Mouse (Mus musculus): ENCODE measurements around the gene Wdr59. TPM values are rescaled to one million over a fixed set of nuclear protein-coding genes. Genes with fewer than 3 reads are reported as not detected.

Gene Wdr59
- polyA plus RNA-seq, 1 experiment from 2014 or later, result 6.1 TPM

DNA sequence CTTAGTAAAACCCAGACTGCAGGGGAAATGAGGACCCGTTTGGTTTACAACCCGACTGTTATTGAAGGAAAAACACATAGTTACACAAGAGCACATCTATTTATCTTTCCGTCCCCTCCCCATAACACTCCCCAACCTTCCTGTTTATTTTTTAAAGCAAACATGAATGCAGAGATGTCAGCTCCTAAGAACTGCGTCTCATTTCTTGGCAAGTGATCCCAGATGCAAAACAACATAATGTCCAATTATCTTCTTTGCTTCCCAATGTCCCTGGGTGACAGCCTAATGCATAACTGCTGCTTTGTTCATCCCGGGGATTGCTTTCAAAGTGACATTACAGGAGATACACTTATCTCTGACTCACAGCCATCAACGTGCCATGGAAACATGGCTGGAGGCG lies 30.7 kb downstream of the Wdr59 start:
- H3K9ac ChIP-seq (ENCODE audit: low read length), result no peak overlapping the region
- H3K4me2 ChIP-seq (ENCODE audit: low read depth, low read length), result no peak overlapping the region
- ATAC-seq (ENCODE audit: low read depth), result peak; percentile 81
- H3K36me3 ChIP-seq (ENCODE audit: control insufficient read depth, insufficient read depth, low read length), result peaks cover 3% of the 10 kb centered on the region; the same call in 1 of the 2 replicates
- H3K9me3 ChIP-seq (ENCODE audit: control insufficient read depth, low read length), result no peaks in the 10 kb centered on the region
- no peak overlapping the region for H3K4me3 ChIP-seq (ENCODE audit: low read length)
- 38% methylated on average over 7 of the region's 7 CpGs for WGBS
- no peaks in the 10 kb centered on the region for H3K27me3 ChIP-seq (ENCODE audit: control insufficient read depth, insufficient read depth, low read depth, low read length)
- peak overlapping the region; percentile 17 for H3K27ac ChIP-seq (ENCODE audit: low read length)
- H3K4me1 ChIP-seq (replicated peaks; ENCODE audit: control insufficient read depth, insufficient read depth, low read length), result peaks cover 3% of the 10 kb centered on the region; the same call in 1 of the 2 replicates

DNA sequence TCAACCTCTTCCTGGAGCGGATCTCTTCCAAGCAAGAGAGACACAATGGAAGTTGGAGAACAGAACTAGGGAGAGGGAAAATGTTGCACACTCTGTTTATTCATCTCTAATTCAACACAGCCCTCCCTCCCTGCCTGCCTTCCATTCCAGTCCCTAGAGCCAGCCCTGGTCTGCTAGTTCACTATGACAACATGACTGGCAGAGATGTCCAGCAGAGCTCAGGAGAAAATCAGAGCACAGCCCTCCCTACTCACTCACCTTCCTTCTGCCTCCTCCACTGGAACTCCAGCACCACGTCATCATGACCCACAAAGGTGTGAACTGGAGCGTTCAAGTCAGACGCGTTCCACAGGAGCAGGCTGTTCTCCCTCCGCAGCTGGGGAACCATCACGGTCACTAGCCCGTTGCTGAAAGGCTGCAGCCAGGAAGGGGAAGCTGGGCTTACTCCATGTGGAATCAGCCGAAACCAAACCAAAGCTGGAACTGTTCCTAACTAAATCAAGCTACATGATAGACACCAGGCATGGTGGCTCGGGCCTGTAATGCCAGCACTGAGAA lies 31.8 kb downstream of the Wdr59 start:
- Histone ChIP-seq H3K4me3 (ENCODE audit: low read length) (no peak overlapping the region), H3K9me3 (ENCODE audit: control insufficient read depth, low read length) (no peaks in the 10 kb centered on the region), H3K27me3 (ENCODE audit: control insufficient read depth, insufficient read depth, low read depth, low read length) (no peaks in the 10 kb centered on the region), H3K4me2 (ENCODE audit: low read depth, low read length) (no peak overlapping the region), H3K27ac (ENCODE audit: low read length) (no peak overlapping the region), H3K4me1 (replicated peaks; ENCODE audit: control insufficient read depth, insufficient read depth, low read length) (peaks cover 3% of the 10 kb centered on the region; the same call in 1 of the 2 replicates), H3K36me3 (ENCODE audit: control insufficient read depth, insufficient read depth, low read length) (peaks cover 3% of the 10 kb centered on the region; the same call in 1 of the 2 replicates), H3K9ac (ENCODE audit: low read length) (no peak overlapping the region)
- 88% methylated on average over 10 of the region's 10 CpGs for WGBS
- 0 out of 2 replicates have a peak, but pooled peaks have one; percentile 17 for ATAC-seq (ENCODE audit: low read depth)

DNA sequence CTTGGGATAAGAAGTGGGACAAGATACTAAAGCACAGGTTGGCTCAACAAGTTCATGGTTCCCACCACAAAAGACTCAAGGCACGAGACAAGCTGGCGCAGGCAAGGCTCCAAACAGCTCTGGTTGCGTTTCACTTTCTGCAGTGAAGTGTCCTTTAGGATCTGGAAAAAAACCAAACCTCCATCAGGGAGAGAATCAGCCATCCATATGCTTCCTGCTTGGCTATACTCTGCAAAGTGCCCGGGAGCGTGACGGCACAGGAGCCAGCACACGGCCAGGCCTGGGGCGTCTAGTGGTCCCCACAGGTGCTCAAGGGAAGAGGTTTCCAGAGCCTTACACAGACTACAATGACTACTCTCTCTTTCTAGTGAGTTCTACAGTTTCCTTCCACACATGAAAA lies 41.2 kb downstream of the Wdr59 start:
- H3K36me3 ChIP-seq (ENCODE audit: control insufficient read depth, insufficient read depth, low read length), result peaks cover 15% of the 10 kb centered on the region
- no peak overlapping the region for H3K4me2 ChIP-seq (ENCODE audit: low read depth, low read length)
- no peaks in the 10 kb centered on the region for H3K9me3 ChIP-seq (ENCODE audit: control insufficient read depth, low read length)
- H3K4me1 ChIP-seq (replicated peaks; ENCODE audit: control insufficient read depth, insufficient read depth, low read length), result no peaks in the 10 kb centered on the region
- no peak overlapping the region for H3K27ac ChIP-seq (ENCODE audit: low read length)
- no peak for ATAC-seq (ENCODE audit: low read depth)
- no peak overlapping the region for H3K9ac ChIP-seq (ENCODE audit: low read length)
- no peaks in the 10 kb centered on the region for H3K27me3 ChIP-seq (ENCODE audit: control insufficient read depth, insufficient read depth, low read depth, low read length)
- no peak overlapping the region for H3K4me3 ChIP-seq (ENCODE audit: low read length)
- 92% methylated on average over 8 of the region's 8 CpGs for WGBS

DNA sequence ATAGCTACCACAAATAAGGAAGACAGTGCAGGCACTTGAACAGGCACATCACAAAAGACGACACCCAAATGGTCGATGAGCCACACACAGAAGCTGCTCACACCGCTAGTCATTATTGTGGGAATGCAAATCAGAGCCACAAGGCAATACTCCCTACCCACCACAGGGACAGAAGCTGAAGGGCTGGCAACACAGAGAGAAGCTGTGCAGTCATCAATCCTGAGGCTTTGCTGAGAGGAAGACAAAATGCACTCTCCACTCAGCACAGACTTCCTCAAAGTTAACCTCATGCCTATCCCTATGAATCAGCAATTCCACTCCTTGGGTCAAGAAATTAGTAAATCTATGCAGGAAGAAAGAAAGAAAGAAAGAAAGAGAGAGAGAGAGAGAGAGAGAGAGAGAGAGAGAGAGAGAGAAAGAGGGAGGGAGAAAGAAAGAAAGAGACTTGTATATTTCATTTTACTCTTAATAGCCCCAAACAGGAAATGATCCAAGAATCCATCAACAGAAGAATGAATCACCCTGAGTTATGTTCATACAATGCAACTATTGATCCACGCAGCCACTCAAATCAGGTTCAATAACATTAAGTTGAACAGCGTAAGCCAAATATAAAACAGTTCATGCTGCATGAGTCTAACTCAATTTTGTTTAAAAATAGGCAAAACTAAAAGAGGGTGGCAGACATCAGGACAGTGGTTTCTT lies 44.0 kb downstream of the Wdr59 start:
- no peak for ATAC-seq (ENCODE audit: low read depth)
- peaks cover 11% of the 10 kb centered on the region; the same call in 1 of the 2 replicates for H3K36me3 ChIP-seq (ENCODE audit: control insufficient read depth, insufficient read depth, low read length)
- 88% methylated on average over 5 of the region's 5 CpGs for WGBS

DNA sequence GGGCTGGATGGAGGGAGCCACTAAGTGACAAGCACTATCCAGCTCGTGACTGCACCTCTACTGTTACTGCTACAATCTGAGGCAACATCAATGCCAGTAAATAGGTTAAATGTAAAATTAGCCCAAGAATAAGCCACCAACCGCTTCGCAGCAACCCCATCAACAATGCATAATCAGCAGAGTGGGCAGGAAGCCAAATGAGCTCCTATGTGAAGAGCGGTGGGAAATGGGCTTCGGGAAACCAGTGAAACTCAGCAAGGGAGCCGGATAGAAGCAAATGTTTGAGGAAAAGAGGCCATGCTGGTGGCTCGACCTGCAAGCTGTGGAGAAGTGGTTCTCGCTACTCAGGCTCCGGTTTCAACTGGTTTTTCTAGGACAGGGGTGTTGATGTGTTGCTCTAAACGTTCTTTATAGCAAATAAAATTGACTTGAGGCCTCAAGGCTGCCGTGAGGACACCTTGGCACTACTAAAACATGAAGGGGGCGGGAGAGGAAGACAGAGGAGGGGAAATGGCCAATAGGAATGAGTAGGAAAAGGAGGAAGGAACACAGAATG lies 50.3 kb downstream of the Wdr59 start:
- Histone ChIP-seq H3K36me3 (ENCODE audit: control insufficient read depth, insufficient read depth, low read length) (no peaks in the 10 kb centered on the region), H3K27me3 (ENCODE audit: control insufficient read depth, insufficient read depth, low read depth, low read length) (no peaks in the 10 kb centered on the region), H3K9me3 (ENCODE audit: control insufficient read depth, low read length) (no peaks in the 10 kb centered on the region), H3K9ac (ENCODE audit: low read length) (no peak overlapping the region), H3K4me1 (replicated peaks; ENCODE audit: control insufficient read depth, insufficient read depth, low read length) (no peaks in the 10 kb centered on the region), H3K4me2 (ENCODE audit: low read depth, low read length) (no peak overlapping the region), H3K27ac (ENCODE audit: low read length) (no peak overlapping the region), H3K4me3 (ENCODE audit: low read length) (no peak overlapping the region)
- no peak for ATAC-seq (ENCODE audit: low read depth)
- WGBS, result 60% methylated on average over 12 of the region's 12 CpGs

More for the DNA sequence above, 44.0 kb downstream of the Wdr59 start:
- Histone ChIP-seq H3K4me3 (ENCODE audit: low read length) (no peak overlapping the region), H3K4me1 (replicated peaks; ENCODE audit: control insufficient read depth, insufficient read depth, low read length) (no peaks in the 10 kb centered on the region), H3K9me3 (ENCODE audit: control insufficient read depth, low read length) (no peaks in the 10 kb centered on the region), H3K9ac (ENCODE audit: low read length) (no peak overlapping the region), H3K4me2 (ENCODE audit: low read depth, low read length) (no peak overlapping the region), H3K27ac (ENCODE audit: low read length) (no peak overlapping the region), H3K27me3 (ENCODE audit: control insufficient read depth, insufficient read depth, low read depth, low read length) (no peaks in the 10 kb centered on the region)

DNA sequence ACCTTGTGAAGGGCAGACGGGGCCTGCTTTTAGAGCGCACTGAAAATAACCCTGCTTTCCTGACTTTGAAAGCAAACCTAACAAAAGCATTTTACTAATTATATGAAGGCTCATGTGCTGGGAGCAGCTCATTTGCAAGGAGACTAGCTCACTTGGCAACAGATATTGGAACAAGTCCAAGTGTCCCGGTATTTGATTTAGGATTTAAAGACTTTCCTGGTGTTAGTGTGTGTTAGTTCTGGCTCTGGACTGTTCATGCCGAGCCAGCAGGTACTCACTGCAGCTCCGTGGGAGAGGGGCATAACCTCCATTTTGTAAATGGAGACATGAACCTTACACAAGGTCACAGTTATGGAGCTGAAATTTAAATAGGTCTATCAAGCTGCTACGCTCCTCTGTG lies 52.9 kb downstream of the Wdr59 start:
- Histone ChIP-seq H3K4me3 (ENCODE audit: low read length) (no peak overlapping the region), H3K27ac (ENCODE audit: low read length) (no peak overlapping the region), H3K27me3 (ENCODE audit: control insufficient read depth, insufficient read depth, low read depth, low read length) (no peaks in the 10 kb centered on the region), H3K9ac (ENCODE audit: low read length) (no peak overlapping the region), H3K4me1 (replicated peaks; ENCODE audit: control insufficient read depth, insufficient read depth, low read length) (no peaks in the 10 kb centered on the region), H3K4me2 (ENCODE audit: low read depth, low read length) (no peak overlapping the region), H3K36me3 (ENCODE audit: control insufficient read depth, insufficient read depth, low read length) (no peaks in the 10 kb centered on the region), H3K9me3 (ENCODE audit: control insufficient read depth, low read length) (no peaks in the 10 kb centered on the region)
- ATAC-seq (ENCODE audit: low read depth), result no peak
- WGBS, result 50% methylated on average over 6 of the region's 6 CpGs

DNA sequence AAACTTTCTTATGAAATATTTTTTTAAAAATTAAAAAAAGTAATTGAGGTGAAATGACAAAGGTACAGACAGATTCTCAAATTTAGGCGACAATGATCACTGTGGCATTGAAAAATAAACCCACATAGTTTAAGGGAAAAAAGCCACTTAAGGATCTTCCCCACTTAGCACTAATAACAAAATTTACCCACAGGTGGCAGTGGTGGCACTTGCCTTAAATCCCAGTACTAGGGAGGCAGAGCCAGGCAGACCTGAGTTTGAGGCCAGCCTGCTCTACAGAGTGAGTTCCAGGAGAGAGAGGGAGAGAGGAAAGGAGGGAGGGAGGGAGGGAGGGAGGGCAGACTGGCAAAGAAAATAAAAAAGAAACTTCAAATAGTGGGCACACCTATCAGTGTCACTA lies 56.6 kb downstream of the Wdr59 start:
- H3K27me3 ChIP-seq (ENCODE audit: control insufficient read depth, insufficient read depth, low read depth, low read length), result no peaks in the 10 kb centered on the region
- no peak for ATAC-seq (ENCODE audit: low read depth)
- no peak overlapping the region for H3K27ac ChIP-seq (ENCODE audit: low read length)
- no peaks in the 10 kb centered on the region for H3K9me3 ChIP-seq (ENCODE audit: control insufficient read depth, low read length)
- WGBS, result 82% methylated on average over 1 of the region's 1 CpGs
- H3K4me3 ChIP-seq (ENCODE audit: low read length), result no peak overlapping the region
- H3K4me1 ChIP-seq (replicated peaks; ENCODE audit: control insufficient read depth, insufficient read depth, low read length), result no peaks in the 10 kb centered on the region
- peaks cover 2% of the 10 kb centered on the region; the same call in 1 of the 2 replicates for H3K36me3 ChIP-seq (ENCODE audit: control insufficient read depth, insufficient read depth, low read length)
- no peak overlapping the region for H3K4me2 ChIP-seq (ENCODE audit: low read depth, low read length)
- H3K9ac ChIP-seq (ENCODE audit: low read length), result no peak overlapping the region

DNA sequence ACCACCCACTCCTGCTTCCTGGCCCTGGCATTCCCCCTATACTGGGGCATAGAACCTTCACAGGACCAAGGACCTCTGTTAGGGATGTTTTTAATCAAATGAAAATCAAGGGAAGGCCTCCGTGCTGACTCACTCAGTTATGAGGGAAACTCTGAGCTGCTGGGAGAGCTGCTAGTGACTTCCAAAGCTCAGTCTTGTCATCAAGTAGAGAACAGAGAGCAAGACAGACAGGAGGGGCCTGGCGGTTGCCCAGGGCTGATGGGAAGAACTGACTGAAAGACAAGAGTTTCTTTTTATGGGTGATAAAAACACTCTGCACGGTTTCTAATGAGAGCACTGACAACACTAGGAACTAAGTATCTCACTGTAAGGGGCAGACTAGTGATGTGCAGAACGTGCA lies 57.4 kb downstream of the Wdr59 start:
- H3K27ac ChIP-seq (ENCODE audit: low read length), result no peak overlapping the region
- no peak overlapping the region for H3K9ac ChIP-seq (ENCODE audit: low read length)
- no peak overlapping the region for H3K4me2 ChIP-seq (ENCODE audit: low read depth, low read length)
- H3K27me3 ChIP-seq (ENCODE audit: control insufficient read depth, insufficient read depth, low read depth, low read length), result no peaks in the 10 kb centered on the region
- H3K9me3 ChIP-seq (ENCODE audit: control insufficient read depth, low read length), result no peaks in the 10 kb centered on the region
- ATAC-seq (ENCODE audit: low read depth), result no peak
- 81% methylated on average over 4 of the region's 4 CpGs for WGBS
- H3K4me1 ChIP-seq (replicated peaks; ENCODE audit: control insufficient read depth, insufficient read depth, low read length), result no peaks in the 10 kb centered on the region
- no peak overlapping the region for H3K4me3 ChIP-seq (ENCODE audit: low read length)
- H3K36me3 ChIP-seq (ENCODE audit: control insufficient read depth, insufficient read depth, low read length), result peaks cover 2% of the 10 kb centered on the region; the same call in 1 of the 2 replicates

DNA sequence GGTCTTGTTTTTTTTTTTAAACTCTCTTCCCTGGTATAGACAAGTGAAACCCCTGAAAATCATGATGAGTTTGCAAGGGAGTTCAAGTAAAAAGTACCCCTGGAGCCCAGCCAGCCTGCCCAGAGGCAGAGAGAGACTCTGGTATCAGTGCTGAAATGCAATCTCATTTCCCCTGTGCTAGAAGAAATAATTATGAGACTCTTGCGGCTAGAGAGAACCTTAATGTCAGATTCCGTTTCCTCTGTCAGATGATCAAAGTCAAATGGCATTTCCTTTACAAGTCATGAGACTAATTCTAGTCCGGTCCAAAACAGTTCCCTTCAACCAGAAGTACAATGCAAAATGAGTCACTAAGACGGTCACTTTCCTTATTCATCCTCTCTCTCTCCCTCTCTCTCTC lies 72.2 kb downstream of the Wdr59 start:
- WGBS, result 32% methylated on average over 4 of the region's 4 CpGs
- no peak for ATAC-seq (ENCODE audit: low read depth)

More for the DNA sequence above, 72.2 kb downstream of the Wdr59 start:
- no peaks in the 10 kb centered on the region for H3K4me1 ChIP-seq (replicated peaks; ENCODE audit: control insufficient read depth, insufficient read depth, low read length)
- H3K36me3 ChIP-seq (ENCODE audit: control insufficient read depth, insufficient read depth, low read length), result no peaks in the 10 kb centered on the region
- no peak overlapping the region for H3K4me3 ChIP-seq (ENCODE audit: low read length)
- H3K4me2 ChIP-seq (ENCODE audit: low read depth, low read length), result no peak overlapping the region
- no peaks in the 10 kb centered on the region for H3K27me3 ChIP-seq (ENCODE audit: control insufficient read depth, insufficient read depth, low read depth, low read length)
- H3K27ac ChIP-seq (ENCODE audit: low read length), result no peak overlapping the region
- H3K9me3 ChIP-seq (ENCODE audit: control insufficient read depth, low read length), result no peaks in the 10 kb centered on the region
- H3K9ac ChIP-seq (ENCODE audit: low read length), result no peak overlapping the region
